Mouse (Mus musculus) spleen, postnatal 4 days (tissue): ENCODE results near the gene Ntn4.

Source experiments
- DNase-seq, 2 experiments: peaks; one replicate each; pipeline ENCODE4 v3.0.0; 2022; ENCODE audit warnings: low spot score in 2 of 2

Ntn4 gene

DNA sequence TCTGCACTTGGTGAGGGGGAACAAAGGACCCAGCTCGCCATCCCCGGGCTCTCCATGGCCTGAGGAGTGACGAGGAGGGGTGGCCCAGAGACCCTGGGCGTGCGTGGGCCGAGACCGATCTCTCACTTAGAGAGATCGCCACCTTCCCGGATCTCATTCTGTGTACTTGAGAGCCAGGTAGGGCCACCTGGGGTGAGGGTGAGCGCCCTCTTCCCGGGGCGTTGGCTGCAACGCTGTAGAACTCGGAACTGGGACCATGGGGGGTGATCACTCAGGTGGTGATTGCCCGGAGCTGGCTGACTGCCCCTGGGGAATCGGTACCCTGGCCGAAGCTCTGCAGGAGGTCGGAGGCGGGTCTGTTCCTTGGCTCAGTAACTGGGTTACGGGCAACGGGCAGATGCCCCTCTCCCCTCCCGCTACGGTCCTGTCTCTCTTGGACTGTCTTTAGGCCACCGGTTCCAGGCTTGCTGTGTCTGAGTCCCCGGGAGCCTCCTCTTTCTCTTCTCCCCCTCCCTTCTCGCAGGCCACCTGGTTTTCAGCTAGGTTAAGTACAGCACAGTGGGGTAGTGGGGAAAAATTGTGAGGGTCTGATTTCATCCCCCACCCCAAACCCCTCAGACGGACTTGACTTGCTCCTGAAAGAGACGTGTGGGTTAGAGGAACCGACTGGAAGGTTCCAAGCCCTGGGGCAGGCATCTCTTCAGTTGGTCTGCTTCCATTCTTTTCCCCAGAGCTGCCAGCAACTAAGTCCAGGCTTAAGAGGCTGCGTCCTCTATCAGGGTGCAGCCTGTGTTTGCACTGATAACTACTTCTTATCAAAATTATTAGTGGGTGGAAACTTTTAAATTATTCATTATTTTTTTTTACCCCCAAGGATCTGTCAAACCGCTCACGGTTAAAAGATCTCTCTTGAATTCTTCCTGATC is 1.6 kb downstream of the Ntn4 start:
- peak; percentile 30 to 73 for DNase-seq

DNA sequence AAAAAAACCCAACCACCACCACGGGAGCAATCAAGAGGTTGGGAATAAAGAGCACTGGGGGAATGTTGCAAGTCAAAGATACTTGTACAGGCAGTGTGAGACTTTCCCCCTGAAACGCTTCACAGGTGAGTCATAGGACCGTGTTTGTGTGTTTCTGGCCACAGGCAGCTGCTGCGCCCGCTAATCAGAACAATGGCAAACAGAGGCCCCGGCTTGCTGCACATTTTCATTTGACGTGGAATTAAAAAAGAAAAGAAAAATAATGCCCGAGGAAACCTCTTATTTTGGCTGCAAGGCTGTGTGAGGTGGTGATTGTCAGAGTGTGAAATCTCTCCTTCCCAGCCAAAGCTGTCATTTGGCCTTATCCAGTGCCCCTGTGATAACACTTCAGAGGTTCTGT is 2.4 kb downstream of the Ntn4 start:
- DNase-seq = no peak

DNA sequence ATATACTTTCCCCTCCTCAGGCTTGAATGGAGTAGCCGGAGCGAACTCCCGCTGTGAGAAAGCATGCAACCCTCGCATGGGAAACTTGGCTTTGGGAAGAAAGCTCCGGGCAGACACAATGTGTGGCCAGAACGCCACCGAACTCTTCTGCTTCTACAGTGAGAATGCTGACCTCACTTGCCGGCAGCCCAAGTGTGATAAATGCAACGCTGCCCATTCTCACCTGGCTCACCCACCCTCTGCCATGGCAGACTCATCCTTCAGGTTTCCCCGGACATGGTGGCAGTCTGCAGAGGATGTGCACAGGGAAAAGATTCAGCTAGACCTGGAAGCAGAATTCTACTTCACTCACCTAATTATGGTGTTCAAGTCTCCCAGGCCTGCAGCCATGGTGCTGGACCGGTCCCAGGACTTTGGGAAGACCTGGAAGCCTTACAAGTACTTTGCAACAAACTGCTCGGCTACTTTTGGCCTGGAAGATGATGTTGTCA is 4.0 kb downstream of the Ntn4 start:
- DNase-seq = no peak

GRCm38 (mm10) chr10:93647655-93648561 is 7.4 kb downstream of the Ntn4 start:
- no peak for DNase-seq

DNA sequence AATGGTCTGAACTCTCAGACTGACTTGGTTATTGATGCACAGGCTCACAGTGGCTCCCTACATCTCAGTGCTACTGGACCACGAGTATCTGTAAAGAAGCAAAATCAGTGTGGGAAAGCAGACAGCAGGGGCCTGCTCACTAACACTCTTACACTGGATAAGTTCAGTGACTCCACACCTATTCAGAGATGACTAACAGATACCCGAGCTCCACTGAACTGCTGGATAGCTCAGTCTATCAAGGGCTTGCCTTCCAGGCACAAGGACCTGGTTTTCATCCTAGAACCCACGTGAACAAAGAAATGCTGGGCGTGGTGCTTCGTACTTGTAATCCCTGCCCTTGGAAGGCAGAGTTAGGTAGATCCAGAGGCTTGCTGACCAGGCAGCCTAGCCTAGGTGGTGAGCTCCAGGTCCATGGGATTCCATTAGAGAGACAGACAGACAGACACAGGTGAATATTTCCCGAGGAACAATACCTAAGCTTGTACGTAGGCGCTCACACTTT is 8.2 kb downstream of the Ntn4 start:
- DNase-seq = no peak

DNA sequence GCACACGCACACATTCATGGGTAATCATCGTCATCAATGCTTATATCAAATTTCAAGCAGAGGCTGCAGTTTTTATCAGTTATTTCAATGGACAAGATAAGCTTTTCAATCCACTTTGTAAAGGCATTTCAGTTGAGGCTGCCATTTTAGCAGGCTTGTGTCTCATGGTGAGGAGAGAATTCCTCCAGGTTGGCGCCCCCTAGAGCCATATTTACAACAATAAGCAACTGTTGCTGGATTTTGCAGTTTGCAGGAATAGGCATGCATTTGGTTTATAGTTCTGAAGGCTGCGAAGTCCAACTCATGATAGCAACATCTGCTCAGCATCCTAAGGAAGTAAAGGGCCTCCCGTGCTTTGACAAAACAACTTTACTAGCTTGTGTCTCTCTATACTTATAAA is 8.6 kb downstream of the Ntn4 start:
- DNase-seq = no peak

DNA sequence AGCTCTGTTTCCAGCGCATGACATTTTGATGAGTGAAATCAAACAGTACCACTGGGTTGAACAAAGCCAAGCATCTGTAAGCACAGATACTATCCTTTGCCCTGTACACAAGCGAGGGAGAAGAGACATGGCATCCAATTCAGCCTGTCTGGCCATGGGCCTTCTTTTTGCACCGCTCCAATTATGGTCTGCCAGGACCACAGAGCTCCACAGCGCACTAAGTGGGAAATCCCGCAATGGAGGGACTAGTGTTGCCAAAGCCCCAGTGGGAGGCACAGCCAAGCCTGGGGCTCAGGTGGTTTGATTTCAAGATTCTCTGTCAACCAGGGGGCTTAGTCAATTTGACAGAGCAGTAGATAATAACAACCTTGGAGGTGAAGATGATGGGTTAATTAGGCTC is 9.1 kb downstream of the Ntn4 start:
- no peak for DNase-seq

DNA sequence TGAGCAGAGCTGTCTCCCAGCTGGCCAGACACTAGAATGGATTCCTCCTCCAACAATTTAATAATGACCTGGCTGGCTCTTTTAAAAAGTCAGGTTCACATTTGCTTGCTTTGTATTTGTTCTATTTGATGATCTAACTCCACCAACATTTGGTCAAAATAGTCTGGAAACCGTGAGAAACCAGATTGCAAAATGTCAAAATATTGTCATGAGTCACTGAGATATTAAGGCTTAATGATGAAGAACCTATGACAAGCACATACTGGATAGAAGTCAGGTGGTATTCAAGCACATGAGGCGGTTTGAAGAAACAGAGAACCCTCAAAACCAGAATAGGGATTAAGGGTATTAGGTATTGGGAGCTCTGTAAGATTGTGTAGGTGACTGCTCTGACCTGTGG is 12.8 kb downstream of the Ntn4 start:
- DNase-seq = no peak

DNA sequence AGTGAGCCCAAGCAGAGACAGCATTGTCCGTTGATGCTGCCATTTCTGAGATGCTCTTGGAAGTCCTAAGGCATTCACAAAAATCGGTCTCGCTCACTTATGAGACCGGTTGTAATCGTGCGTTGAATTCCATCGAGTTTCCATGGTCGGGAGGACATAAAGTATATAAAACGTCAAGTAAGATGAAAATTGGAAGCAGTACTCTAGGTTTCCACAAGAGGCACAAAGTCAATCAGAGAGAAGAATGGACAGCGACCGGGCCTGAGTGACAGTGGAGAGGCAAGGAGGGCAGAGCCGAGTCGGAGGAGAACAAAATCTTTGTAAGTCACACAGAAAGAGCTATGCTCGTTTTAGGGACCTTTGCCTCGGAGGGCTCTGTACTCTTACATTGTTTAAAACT is 14.9 kb downstream of the Ntn4 start:
- DNase-seq = no peak

DNA sequence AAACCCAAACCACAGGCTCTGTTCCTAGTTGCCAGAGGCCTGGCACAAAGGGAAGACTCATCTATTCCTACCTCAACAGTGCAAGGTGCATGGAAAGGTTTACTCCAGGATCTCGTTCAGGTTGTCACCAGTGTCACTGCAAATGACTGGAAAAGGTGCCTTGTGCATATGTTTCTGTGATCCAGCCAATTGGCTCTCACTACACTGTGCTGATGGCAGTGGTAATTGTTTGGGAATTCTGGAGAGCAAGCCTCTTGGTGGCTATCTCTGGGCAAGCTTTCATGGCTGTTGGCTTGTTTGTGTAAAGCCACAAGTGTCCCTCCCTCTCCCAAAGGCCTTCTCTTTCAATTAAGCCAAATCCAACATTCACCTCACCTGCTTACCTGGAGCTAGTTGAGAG is 19.3 kb downstream of the Ntn4 start:
- no peak for DNase-seq

DNA sequence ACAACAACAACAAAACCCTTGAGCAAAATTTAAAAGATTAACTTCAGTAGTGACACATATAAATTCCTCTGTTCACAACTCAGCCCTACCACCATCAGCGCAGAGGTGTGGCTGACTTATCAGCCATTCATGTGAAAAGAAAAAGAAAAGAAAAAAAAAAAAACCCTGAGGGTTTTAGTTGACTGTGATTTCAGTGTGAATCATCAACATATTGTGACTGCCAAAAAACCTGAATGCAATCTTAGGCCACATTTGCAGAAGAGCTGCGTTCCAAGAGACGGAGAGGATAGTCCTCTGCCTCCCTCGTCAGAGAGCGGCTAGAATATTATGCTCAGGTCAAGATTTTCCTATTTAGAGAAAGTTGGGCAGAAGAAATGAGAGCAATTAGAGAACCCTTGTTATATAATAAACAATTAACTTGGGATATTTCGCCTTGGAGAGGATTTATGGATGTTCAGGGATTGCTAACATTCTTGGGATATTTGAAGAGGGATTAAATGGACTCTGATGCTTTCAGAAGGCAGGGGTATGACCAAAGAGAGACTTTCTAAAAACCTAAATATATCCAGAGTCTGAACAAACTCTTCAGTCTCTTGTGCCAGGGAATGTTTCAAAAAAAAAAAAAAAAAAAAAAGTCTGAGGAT is 21.0 kb downstream of the Ntn4 start:
- DNase-seq = no peak

- no peak for DNase-seq
Measured at GRCm38 (mm10) chr10:93662018-93662417, 21.5 kb downstream of the Ntn4 start.

DNA sequence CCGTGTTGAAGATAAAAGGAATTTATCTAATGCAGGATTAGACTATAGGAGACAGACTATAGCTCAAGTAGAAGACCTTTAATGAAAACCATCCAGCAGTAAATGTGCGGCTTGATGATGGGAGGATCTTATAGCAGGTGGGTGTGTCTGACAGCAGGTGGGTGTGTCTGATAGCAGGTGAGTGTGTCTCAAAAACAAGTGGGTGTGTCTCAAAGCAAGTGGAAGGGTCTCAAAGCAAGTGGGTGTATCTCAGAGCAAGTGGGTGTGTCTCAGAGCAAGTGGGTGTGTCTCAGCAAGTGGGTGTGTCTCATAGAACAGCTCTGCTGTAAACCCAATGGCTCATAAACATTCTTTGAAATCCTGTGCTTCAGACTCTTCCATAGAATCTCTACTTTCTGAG is 25.7 kb downstream of the Ntn4 start:
- peak in 1 of 2 experiments; percentile 53 for DNase-seq

DNA sequence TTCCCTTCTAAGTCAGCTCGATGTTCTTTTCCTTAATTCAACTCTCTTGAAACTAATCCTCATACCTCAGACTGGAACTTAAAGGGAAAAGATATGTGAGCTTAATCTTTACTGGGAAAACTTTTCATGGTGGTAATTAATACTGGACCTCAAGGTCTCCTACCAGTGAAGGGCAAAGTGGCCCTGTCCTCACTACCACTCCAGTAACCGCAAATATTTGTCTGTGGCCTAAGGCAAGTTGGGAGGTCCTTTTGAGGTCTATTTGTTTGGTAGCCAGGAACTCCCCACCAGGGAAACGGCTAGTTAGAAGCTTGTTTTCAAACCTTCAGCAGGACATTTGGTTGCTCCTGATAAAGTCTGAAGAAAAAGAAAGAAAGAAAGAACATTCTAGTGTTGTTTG is 26.5 kb downstream of the Ntn4 start:
- DNase-seq = no peak

- DNase-seq = no peak
Measured at GRCm38 (mm10) chr10:93672646-93673479, 32.4 kb downstream of the Ntn4 start.

DNA sequence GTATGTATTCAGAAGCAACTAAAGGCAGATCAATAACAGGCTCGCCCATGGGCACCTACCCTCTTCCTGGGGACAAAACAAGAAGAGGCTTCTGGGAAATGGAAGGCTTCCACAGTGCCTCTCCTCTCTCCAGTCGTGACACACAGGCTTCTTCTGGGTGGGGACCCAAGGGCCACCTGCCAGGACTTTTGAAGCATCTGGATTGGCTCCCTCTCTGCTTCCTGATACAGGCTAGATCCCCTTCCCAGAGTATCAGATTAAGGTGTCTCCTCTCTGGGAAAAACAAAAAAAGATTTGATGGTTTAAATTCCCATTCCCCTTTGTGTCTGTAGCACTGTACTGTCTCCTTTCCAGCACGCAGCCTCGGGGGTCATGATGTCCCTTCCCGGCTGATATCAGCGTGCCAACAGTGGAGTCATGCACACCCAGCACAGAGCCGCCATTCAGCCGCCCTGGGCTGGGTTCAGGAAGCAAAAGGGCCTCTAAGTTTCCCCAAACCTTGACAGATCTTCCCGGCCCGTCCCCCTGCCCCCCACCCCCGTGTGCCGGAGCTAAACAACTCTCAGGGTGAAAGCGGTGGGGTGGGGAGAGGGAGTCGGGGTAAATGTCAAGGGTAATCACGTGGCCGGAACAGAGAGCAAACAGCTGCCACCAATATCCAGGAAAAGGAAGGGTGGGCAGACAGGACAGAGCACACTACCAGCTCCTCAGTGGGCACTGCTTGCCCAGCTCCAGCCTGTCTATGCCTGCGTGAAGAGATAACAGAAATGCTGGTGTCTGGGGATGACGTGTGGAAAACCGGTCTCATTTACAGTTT is 38.9 kb downstream of the Ntn4 start:
- DNase-seq = no peak

GRCm38 (mm10) chr10:93680680-93681377 is 40.3 kb downstream of the Ntn4 start:
- no peak for DNase-seq

- DNase-seq = no peak
Measured at GRCm38 (mm10) chr10:93682185-93682747, 41.8 kb downstream of the Ntn4 start.

GRCm38 (mm10) chr10:93683185-93683584 is 42.7 kb downstream of the Ntn4 start:
- no peak for DNase-seq
